Mouse (Mus musculus): ENCODE results near the gene Tomm40l.

GRCm38 (mm10) chr1:171258921-171259320 lies 36.6 kb upstream of the Tomm40l start:
- TF ChIP-seq CTCF (IDR thresholded peaks at IDR 0.05; ENCODE audit: low read depth, low read length), result no peak
- no peak for TF ChIP-seq TAL1 (conservative IDR thresholded peaks at IDR 0.05; ENCODE audit: low read depth, low read length)
- no peak for TF ChIP-seq GATA1 (IDR thresholded peaks at IDR 0.05; ENCODE audit: borderline replicate concordance, low read length)
- no peak for TF ChIP-seq POLR2AphosphoS5 (IDR thresholded peaks at IDR 0.05; ENCODE audit: insufficient replicate concordance, low read depth, low read length)
- no peak for TF ChIP-seq GATA2 (IDR thresholded peaks at IDR 0.05; ENCODE audit: borderline replicate concordance, low read depth, low read length)
